ENCODE assay signal across 8 mouse cellular contexts in the genomic region with DNA sequence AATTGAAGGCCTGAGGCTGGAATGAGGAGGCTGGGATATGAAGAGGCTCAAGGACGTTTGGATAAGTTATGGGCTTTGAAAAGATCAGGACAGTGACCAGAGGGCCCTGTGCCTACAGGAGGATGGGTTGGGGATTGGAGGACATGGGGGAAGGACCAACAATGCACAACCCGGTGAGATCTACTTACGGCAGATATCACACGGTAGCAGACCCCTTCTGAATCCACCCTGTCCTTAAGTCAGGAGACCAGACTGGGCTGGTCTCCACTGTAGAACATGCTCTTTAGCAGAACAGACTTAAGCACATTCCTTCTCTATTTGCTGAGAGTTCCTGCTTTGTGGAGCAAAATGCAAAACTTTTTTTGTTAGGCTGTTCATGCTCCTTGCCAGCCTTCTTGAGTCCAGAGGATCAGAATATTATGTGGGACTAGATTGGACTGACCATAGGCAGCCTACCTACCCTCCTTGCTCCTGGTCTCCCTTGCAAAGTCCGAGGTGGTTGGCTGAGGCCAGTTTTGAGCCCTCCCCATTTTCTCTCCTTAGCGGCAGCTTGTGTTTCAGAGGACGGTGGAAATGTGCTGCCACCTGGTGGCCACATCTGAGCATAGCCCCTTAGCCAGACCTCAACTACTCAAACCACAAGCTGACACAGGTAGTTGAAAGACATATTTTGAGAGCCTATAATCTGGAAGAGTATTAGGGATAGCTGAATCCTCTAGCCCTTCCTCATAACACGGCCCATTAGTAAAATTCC. TPM values are rescaled to one million over a fixed set of nuclear protein-coding genes. Genes with fewer than 3 reads are reported as not detected.
DNase-seq lines count a peak whose midpoint lies in the region; ATAC-seq and TF ChIP-seq lines count a peak whose summit lies in the region.

No protein-coding gene starts in this region.

- intact Hi-C loops in gastrocnemius, adult 2 months (cut with DNase I), result loop anchor here (1.0 to 2.0 kb wide), 3 partner anchors 99 to 225 kb away; a partner anchor contains a TSS

- no peak overlapping the region for H3K9ac ChIP-seq in hindbrain, postnatal 0 days (replicated peaks; ENCODE audit: low read length)

- H3K4me2 ChIP-seq in hindbrain, postnatal 0 days (ENCODE audit: low read depth, low read length), result no peak overlapping the region

- 43% methylated on average over 8 of the region's 8 CpGs for WGBS in hindbrain, postnatal 0 days

- H3K9me3 ChIP-seq in hindbrain, postnatal 0 days (ENCODE audit: low read length), result no peaks in the 10 kb centered on the region

- H3K4me3 ChIP-seq in gastrocnemius, adult 2 months, result no peak overlapping the region
- H3K4me3 ChIP-seq in hindbrain, postnatal 0 days (ENCODE audit: low read length), result no peak overlapping the region

- ATAC-seq in hindbrain, postnatal 0 days, result peak; percentile 82

- peaks cover 3% of the 10 kb centered on the region; the same call in 1 of the 2 replicates for H3K4me1 ChIP-seq in hindbrain, postnatal 0 days (ENCODE audit: insufficient read depth, low read length)

- no peaks in the 10 kb centered on the region for H3K27me3 ChIP-seq in hindbrain, postnatal 0 days (ENCODE audit: insufficient read depth, low read length)

- peak; percentile 99 for TF ChIP-seq CTCF in gastrocnemius, adult 2 months (IDR thresholded peaks at IDR 0.05)
- peak; percentile 97 for TF ChIP-seq CTCF in hindbrain, postnatal 0 days (IDR thresholded peaks at IDR 0.05; ENCODE audit: low read depth)

- peak overlapping the region; percentile 32; the same call in 1 of the 2 replicates for H3K27ac ChIP-seq in gastrocnemius, adult 2 months
- no peak overlapping the region for H3K27ac ChIP-seq in hindbrain, postnatal 0 days

- no peaks in the 10 kb centered on the region for H3K36me3 ChIP-seq in hindbrain, postnatal 0 days (ENCODE audit: insufficient read depth, low read length)

- DNase-seq in WW6 (ENCODE audit: low read depth, low spot score), result peak; percentile 46
- DNase-seq in cerebellum, postnatal 36 days, result peak; percentile 80 to 82
- DNase-seq in gastrocnemius, adult 2 months, result peak; percentile 85
- peak; percentile 89 for DNase-seq in hindbrain, postnatal 0 days (ENCODE audit: low spot score)
- DNase-seq in left cerebral cortex, adult 11 months (ENCODE audit: low spot score), result peak; percentile 76
- DNase-seq in lung, postnatal 4 days, result peak; percentile 85 to 89
- DNase-seq in retina, postnatal 7 days (ENCODE audit: low read depth, low spot score), result peak; percentile 61
- DNase-seq in thymus, postnatal 4 days, result peak; percentile 90

RNA-seq across cellular contexts. Expression of a gene that starts 28.9 kb away (rescaled TPM):
- not detected for total RNA-seq in gastrocnemius, adult 2 months (2021)
- total RNA-seq in hindbrain, postnatal 0 days (2014; rRNA removed), result not detected in 2 replicates
- polyA plus RNA-seq in hindbrain, postnatal 0 days (2015; fragmentation: Nextera tagmentation; extraction: Ambion mirVana), result not detected in 2 replicates

RNA-seq across cellular contexts. Expression of a gene that starts 28.9 kb away (rescaled TPM):
- total RNA-seq in gastrocnemius, adult 2 months (2021), result not detected
- 0.16 and 0.93 TPM in 2 replicates for total RNA-seq in hindbrain, postnatal 0 days (2014; rRNA removed)
- 0.18 and 0.32 TPM in 2 replicates for polyA plus RNA-seq in hindbrain, postnatal 0 days (2015; fragmentation: Nextera tagmentation; extraction: Ambion mirVana)

RNA-seq across cellular contexts. Expression of a gene that starts 32.9 kb away (rescaled TPM):
- under 1 TPM; 0.84 to 0.92 TPM for total RNA-seq in gastrocnemius, adult 2 months (2021)
- total RNA-seq in hindbrain, postnatal 0 days (2014; rRNA removed), result 0.14 and 0.21 TPM in 2 replicates
- 0.39 and 0.41 TPM in 2 replicates for polyA plus RNA-seq in hindbrain, postnatal 0 days (2015; fragmentation: Nextera tagmentation; extraction: Ambion mirVana)

RNA-seq across cellular contexts. Expression of a gene that starts 59.6 kb away (rescaled TPM):
- 10 to 100 TPM; 29.4 to 30.5 TPM for total RNA-seq in gastrocnemius, adult 2 months (2021)
- total RNA-seq in hindbrain, postnatal 0 days (2014; rRNA removed), result 66.7 and 70.7 TPM in 2 replicates
- polyA plus RNA-seq in hindbrain, postnatal 0 days (2015; fragmentation: Nextera tagmentation; extraction: Ambion mirVana), result 85.1 and 88.0 TPM in 2 replicates
